Mouse (Mus musculus): ENCODE results near the gene Rab8a. TPM values are rescaled to one million over a fixed set of nuclear protein-coding genes. Genes with fewer than 3 reads are reported as not detected.
A peak's percentile ranks its signal among the peaks of the same experiment; 100 is the strongest.

Gene Rab8a
- polyA plus RNA-seq, 1 experiment = 5.4 TPM

DNA sequence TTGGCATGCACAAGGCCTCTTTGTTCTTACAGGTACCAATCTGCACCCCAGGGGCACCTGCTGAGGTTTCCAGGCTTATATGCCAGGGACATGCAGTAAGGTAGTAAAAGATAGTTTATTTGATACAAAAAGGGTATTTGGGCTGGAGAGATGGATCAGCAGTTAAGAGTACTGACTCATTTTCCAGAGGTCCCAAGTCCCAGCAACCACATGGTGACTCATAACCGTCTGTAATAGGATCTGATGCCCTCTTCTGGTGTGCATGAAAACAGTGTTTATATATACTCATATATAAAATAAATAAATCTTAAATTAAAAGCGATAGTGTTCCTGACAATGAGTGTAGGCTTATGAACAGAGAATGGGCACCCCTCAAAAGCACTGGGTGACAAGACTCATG lies 2.9 kb upstream of the Rab8a start:
- Histone ChIP-seq H3K36me3 (ENCODE audit: control insufficient read depth) (peaks cover 38% of the 10 kb centered on the region), H3K9me3 (ENCODE audit: control insufficient read depth, low read length) (no peaks in the 10 kb centered on the region), H3K27me3 (ENCODE audit: control insufficient read depth) (no peaks in the 10 kb centered on the region), H3K4me1 (ENCODE audit: control insufficient read depth) (peaks cover 46% of the 10 kb centered on the region), H3K4me3 (replicated peaks) (no peak overlapping the region)
- TF ChIP-seq GATA1 (IDR thresholded peaks at IDR 0.05; ENCODE audit: low read length) (no peak), TAL1 (IDR thresholded peaks at IDR 0.05; ENCODE audit: low read length) (no peak)

GRCm38 (mm10) chr8:72158726-72159125 lies 2.3 kb upstream of the Rab8a start:
- Histone ChIP-seq H3K4me3 (replicated peaks) (no peak overlapping the region), H3K4me1 (ENCODE audit: control insufficient read depth) (peaks cover 50% of the 10 kb centered on the region), H3K36me3 (ENCODE audit: control insufficient read depth) (peaks cover 38% of the 10 kb centered on the region), H3K27me3 (ENCODE audit: control insufficient read depth) (no peaks in the 10 kb centered on the region), H3K9me3 (ENCODE audit: control insufficient read depth, low read length) (no peaks in the 10 kb centered on the region)
- TF ChIP-seq GATA1 (IDR thresholded peaks at IDR 0.05; ENCODE audit: low read length) (no peak), TAL1 (IDR thresholded peaks at IDR 0.05; ENCODE audit: low read length) (no peak)

GRCm38 (mm10) chr8:72160007-72160406 lies 993 bp upstream of the Rab8a start:
- peak overlapping the region; percentile 67 for H3K4me3 ChIP-seq (replicated peaks)
- H3K36me3 ChIP-seq (ENCODE audit: control insufficient read depth) = peaks cover 41% of the 10 kb centered on the region
- TF ChIP-seq GATA1 (IDR thresholded peaks at IDR 0.05; ENCODE audit: low read length) (0 out of 2 replicates have a peak, but pooled peaks have one; percentile 6), TAL1 (IDR thresholded peaks at IDR 0.05; ENCODE audit: low read length) (no peak)
- H3K9me3 ChIP-seq (ENCODE audit: control insufficient read depth, low read length) = no peaks in the 10 kb centered on the region
- peaks cover 50% of the 10 kb centered on the region for H3K4me1 ChIP-seq (ENCODE audit: control insufficient read depth)
- no peaks in the 10 kb centered on the region for H3K27me3 ChIP-seq (ENCODE audit: control insufficient read depth)

DNA sequence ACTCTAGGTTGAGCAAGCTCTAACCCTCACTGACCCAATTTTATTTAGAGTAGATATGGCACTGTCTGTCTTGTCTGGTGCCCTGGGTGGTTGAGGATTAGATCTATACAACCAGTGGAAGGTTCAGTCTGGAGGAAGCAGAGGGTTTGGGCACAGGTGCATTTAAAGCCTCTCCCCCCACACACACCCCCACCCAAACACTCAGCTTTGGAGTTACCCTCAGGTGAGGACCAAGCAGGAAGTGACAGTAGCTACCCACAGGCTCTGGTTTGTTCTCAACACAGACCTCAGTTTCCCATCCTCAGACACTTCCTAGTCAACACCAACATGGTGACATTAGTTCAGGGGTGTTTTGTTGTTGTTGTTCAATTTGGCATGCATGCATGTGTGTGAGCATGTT lies 1.8 kb downstream of the Rab8a start:
- no peaks in the 10 kb centered on the region for H3K27me3 ChIP-seq (ENCODE audit: control insufficient read depth)
- H3K4me1 ChIP-seq (ENCODE audit: control insufficient read depth) = peaks cover 44% of the 10 kb centered on the region
- H3K9me3 ChIP-seq (ENCODE audit: control insufficient read depth, low read length) = no peaks in the 10 kb centered on the region
- peak overlapping the region; percentile 67 for H3K4me3 ChIP-seq (replicated peaks)
- no peak for TF ChIP-seq GATA1 (IDR thresholded peaks at IDR 0.05; ENCODE audit: low read length)
- no peak for TF ChIP-seq TAL1 (IDR thresholded peaks at IDR 0.05; ENCODE audit: low read length)
- H3K36me3 ChIP-seq (ENCODE audit: control insufficient read depth) = peaks cover 60% of the 10 kb centered on the region

DNA sequence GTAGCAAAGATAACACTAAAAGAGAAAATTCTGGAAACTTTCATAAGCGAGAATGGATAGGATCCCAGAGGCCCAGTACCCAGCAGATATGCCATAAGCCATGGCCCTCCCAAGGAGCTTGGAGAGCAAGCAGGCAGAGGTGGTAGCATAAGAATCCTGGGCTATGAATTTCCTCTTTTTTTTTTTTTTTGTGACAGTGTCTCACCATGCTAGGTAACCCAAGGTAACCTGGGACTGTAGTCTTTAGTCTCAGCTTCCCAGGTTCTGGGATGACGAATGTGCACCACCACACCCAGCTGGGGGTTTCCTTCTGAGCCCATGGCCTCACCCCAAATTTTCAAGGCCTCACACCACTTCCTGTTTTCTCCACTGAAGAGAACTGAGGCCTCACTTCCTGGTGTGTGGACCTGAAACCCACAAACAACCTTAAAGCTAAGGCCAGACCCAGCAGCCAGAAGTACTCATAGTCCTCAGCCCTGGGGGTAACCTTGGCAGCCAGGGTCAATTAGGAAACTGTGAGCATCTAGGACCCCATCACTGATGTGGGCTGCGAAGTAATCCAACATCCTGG lies 8.2 kb downstream of the Rab8a start:
- Histone ChIP-seq H3K4me1 (ENCODE audit: control insufficient read depth) (peaks cover 6% of the 10 kb centered on the region), H3K36me3 (ENCODE audit: control insufficient read depth) (peaks cover 98% of the 10 kb centered on the region), H3K9me3 (ENCODE audit: control insufficient read depth, low read length) (no peaks in the 10 kb centered on the region), H3K4me3 (replicated peaks) (no peak overlapping the region), H3K27me3 (ENCODE audit: control insufficient read depth) (no peaks in the 10 kb centered on the region)
- TF ChIP-seq TAL1 (IDR thresholded peaks at IDR 0.05; ENCODE audit: low read length) = no peak

DNA sequence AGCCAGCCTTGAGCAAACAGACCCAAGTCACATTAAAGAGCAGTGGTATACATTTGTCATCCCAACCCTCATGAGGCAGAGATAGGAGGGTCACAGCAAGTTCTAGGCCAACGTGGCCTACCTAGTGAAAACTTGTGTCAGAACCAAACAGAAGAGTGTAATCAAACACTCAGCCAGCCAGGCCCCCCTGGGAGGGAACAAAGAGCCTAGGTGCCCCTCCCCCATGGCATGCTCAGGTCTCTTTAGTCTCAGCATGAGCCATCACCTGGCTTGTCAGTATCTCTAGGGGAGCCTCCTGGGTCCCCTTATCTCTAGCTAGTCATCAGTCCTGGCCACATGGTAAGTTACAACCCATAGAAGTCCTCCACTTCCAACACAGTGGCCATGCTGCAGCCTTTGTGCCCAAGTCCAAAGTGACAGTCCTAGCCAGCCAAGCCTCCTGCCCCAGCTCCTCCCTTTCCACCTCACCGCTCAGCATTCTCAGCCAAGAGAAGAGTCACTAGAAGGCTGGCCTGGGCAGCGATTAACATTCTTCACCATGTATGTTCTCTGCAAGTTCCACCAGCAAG lies 8.8 kb downstream of the Rab8a start:
- Histone ChIP-seq H3K27me3 (ENCODE audit: control insufficient read depth) (no peaks in the 10 kb centered on the region), H3K4me3 (replicated peaks) (no peak overlapping the region), H3K4me1 (ENCODE audit: control insufficient read depth) (peaks cover 6% of the 10 kb centered on the region), H3K36me3 (ENCODE audit: control insufficient read depth) (peaks cover 98% of the 10 kb centered on the region), H3K9me3 (ENCODE audit: control insufficient read depth, low read length) (no peaks in the 10 kb centered on the region)
- no peak for TF ChIP-seq TAL1 (IDR thresholded peaks at IDR 0.05; ENCODE audit: low read length)
- no peak for TF ChIP-seq GATA1 (IDR thresholded peaks at IDR 0.05; ENCODE audit: low read length)

- no peak overlapping the region for H3K4me3 ChIP-seq (replicated peaks)
- H3K36me3 ChIP-seq (ENCODE audit: control insufficient read depth) = peaks cover 96% of the 10 kb centered on the region
- H3K4me1 ChIP-seq (ENCODE audit: control insufficient read depth) = no peaks in the 10 kb centered on the region
- no peaks in the 10 kb centered on the region for H3K9me3 ChIP-seq (ENCODE audit: control insufficient read depth, low read length)
- TF ChIP-seq TAL1 (IDR thresholded peaks at IDR 0.05; ENCODE audit: low read length) (no peak), GATA1 (IDR thresholded peaks at IDR 0.05; ENCODE audit: low read length) (no peak)
- H3K27me3 ChIP-seq (ENCODE audit: control insufficient read depth) = no peaks in the 10 kb centered on the region
These were observed 16.4 kb downstream of the Rab8a start for GRCm38 (mm10) chr8:72177346-72177925.

GRCm38 (mm10) chr8:72183554-72184202 lies 22.7 kb downstream of the Rab8a start:
- no peak overlapping the region for H3K4me3 ChIP-seq (replicated peaks)
- no peaks in the 10 kb centered on the region for H3K9me3 ChIP-seq (ENCODE audit: control insufficient read depth, low read length)
- H3K4me1 ChIP-seq (ENCODE audit: control insufficient read depth) = no peaks in the 10 kb centered on the region
- TF ChIP-seq GATA1 (IDR thresholded peaks at IDR 0.05; ENCODE audit: low read length) = no peak
- TF ChIP-seq TAL1 (IDR thresholded peaks at IDR 0.05; ENCODE audit: low read length) = no peak; the same call in 2 of the 3 replicates
- peaks cover 33% of the 10 kb centered on the region for H3K36me3 ChIP-seq (ENCODE audit: control insufficient read depth)
- no peaks in the 10 kb centered on the region for H3K27me3 ChIP-seq (ENCODE audit: control insufficient read depth)

DNA sequence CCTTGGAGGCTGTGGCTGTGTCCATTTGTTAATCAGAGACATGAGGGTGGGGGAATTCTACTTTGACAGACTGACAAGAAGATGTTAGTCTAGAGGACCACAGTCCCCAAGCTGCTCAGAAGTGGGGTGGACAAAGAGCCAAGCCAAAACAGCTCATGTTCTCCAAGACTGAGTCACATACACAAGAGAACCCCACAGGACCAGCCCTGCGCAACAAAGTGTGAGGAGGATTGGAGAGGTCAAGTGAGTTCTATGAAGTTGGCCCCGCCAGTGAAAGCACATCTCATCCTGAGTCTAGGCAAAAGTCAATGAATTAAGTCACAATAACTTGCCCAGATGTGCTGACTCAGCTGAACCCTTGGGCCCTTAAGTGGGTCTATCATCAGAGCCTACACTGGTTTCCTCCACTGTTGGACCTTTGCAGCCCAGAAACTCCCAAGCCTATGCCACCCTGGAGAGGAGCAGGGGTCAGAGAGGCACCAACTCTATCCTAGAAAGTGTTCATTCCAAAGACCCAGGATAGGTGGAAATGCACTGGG lies 26.9 kb downstream of the Rab8a start:
- H3K4me3 ChIP-seq (replicated peaks) = no peak overlapping the region
- H3K36me3 ChIP-seq (ENCODE audit: control insufficient read depth) = no peaks in the 10 kb centered on the region
- no peaks in the 10 kb centered on the region for H3K4me1 ChIP-seq (ENCODE audit: control insufficient read depth)
- no peaks in the 10 kb centered on the region for H3K9me3 ChIP-seq (ENCODE audit: control insufficient read depth, low read length)
- H3K27me3 ChIP-seq (ENCODE audit: control insufficient read depth) = no peaks in the 10 kb centered on the region
- TF ChIP-seq GATA1 (IDR thresholded peaks at IDR 0.05; ENCODE audit: low read length) (no peak), TAL1 (IDR thresholded peaks at IDR 0.05; ENCODE audit: low read length) (no peak)

Measured in erythroblast, embryonic 14.5 days (primary cell).